Mouse (Mus musculus) G1E (cell line): ENCODE results near the gene Tmem101. TPM values are rescaled to one million over a fixed set of nuclear protein-coding genes. Genes with fewer than 3 reads are reported as not detected.

Experiments
- ATAC-seq: 2 replicates; pipeline ENCODE4 v1.8.0; 2016; ENCODE audit warnings: mild to moderate bottlenecking; ENCODE audit not compliant: insufficient number of reproducible peaks, poor library complexity, low FRiP score, severe bottlenecking; ENCODE audit errors: extremely low read depth
- DNase-seq: peaks from one replicate; pipeline ENCODE4 v3.0.0; 2012; ENCODE audit warnings: low spot score
- H3K27me3 ChIP-seq: 2 replicates; pipeline ENCODE4 v1.6.1; 2012; ENCODE audit warnings: mild to moderate bottlenecking, low read length, inconsistent platforms; ENCODE audit not compliant: insufficient read depth
- H3K36me3 ChIP-seq: replicated peaks from 2 replicates; pipeline ENCODE3; 2012; ENCODE audit warnings: mild to moderate bottlenecking, inconsistent platforms
- H3K4me1 ChIP-seq: 2 replicates; pipeline ENCODE4 v1.6.1; 2012; ENCODE audit warnings: low read depth, low read length, inconsistent platforms, mixed read lengths; ENCODE audit not compliant: insufficient read depth
- H3K4me3 ChIP-seq: 2 replicates; pipeline ENCODE4 v1.5.1; 2012; ENCODE audit warnings: low read depth, mild to moderate bottlenecking, inconsistent platforms, low read length, moderate library complexity, mixed read lengths
- H3K9me3 ChIP-seq: replicated peaks from 2 replicates; pipeline ENCODE4 v1.6.1; 2012; ENCODE audit warnings: inconsistent platforms
- CTCF ChIP-seq: IDR thresholded peaks from 2 replicates; pipeline ENCODE4 v1.5.1; 2012; ENCODE audit warnings: low read depth, low read length, inconsistent platforms, mixed read lengths
- GATA1 ChIP-seq: IDR thresholded peaks from 2 replicates; pipeline ENCODE4 v1.6.1; 2012; ENCODE audit warnings: borderline replicate concordance, low read length, inconsistent platforms, mixed read lengths
- GATA2 ChIP-seq: IDR thresholded peaks from 2 replicates; pipeline ENCODE4 v1.6.1; 2012; ENCODE audit warnings: low read depth, low read length, inconsistent platforms, borderline replicate concordance
- POLR2AphosphoS5 ChIP-seq: IDR thresholded peaks from 2 replicates; pipeline ENCODE4 v1.6.1; 2012; ENCODE audit warnings: low read depth, low read length, inconsistent platforms; ENCODE audit not compliant: insufficient replicate concordance
- TAL1 ChIP-seq: conservative IDR thresholded peaks from 2 replicates; pipeline ENCODE4 v1.6.1; 2012; ENCODE audit warnings: low read depth, low read length, inconsistent platforms, mixed read lengths
- polyA plus RNA-seq: library from polyadenylated mRNA; stranded (reverse); fragments of >175 nt; gene quantifications from 2 replicates; pipeline ENCODE4 v1.2.3, GENCODE M21; 2012
- total RNA-seq, 2 experiments: library from RNA; stranded (forward) in 1 of 2; stranded (reverse) in 1 of 2; fragments of 200-1000 nt in 1 of 2; fragments of >200 nt in 1 of 2; fragmentation: Nextera tagmentation in 1 of 2; gene quantifications; 2 replicates each; pipeline ENCODE4 v1.2.3; 2014 to 2017

Tmem101 gene
- total and polyA plus RNA-seq, 3 experiments, result 10.2 to 16.7 (median 14.3) TPM

- Histone ChIP-seq H3K4me1 (peaks cover 43% of the 10 kb centered on the region), H3K9me3 (no peaks in the 10 kb centered on the region), H3K36me3 (peaks cover 35% of the 10 kb centered on the region), H3K27me3 (no peaks in the 10 kb centered on the region), H3K4me3 (peak within 1 kb of the TSS; percentile 86)
- ATAC-seq (peak; percentile 55), DNase-seq (peak; percentile 90)
- TF ChIP-seq TAL1 (no peak), CTCF (no peak), POLR2AphosphoS5 (no peak), GATA2 (no peak), GATA1 (no peak)
Observed at GRCm38 (mm10) chr11:102184646-102185495, 28.7 kb upstream of the Tmem101 start, which contains the start of gene Lsm12. Gene Lsm12 (minus strand): TSS chr11:102185296.

- Histone ChIP-seq H3K36me3 (peaks cover 41% of the 10 kb centered on the region), H3K4me3 (peak overlapping the region; percentile 86), H3K9me3 (no peaks in the 10 kb centered on the region), H3K27me3 (no peaks in the 10 kb centered on the region), H3K4me1 (peaks cover 38% of the 10 kb centered on the region)
- DNase-seq, result no peak
- TF ChIP-seq GATA1 (no peak), GATA2 (no peak), TAL1 (no peak), CTCF (no peak), POLR2AphosphoS5 (no peak)
- no peak for ATAC-seq
Observed at GRCm38 (mm10) chr11:102184253-102184645, 28.0 kb upstream of the Tmem101 start.

GRCm38 (mm10) chr11:102179836-102180235, 23.6 kb upstream of the Tmem101 start:
- H3K36me3 ChIP-seq, result peaks cover 79% of the 10 kb centered on the region

GRCm38 (mm10) chr11:102168689-102169088, 12.5 kb upstream of the Tmem101 start:
- Histone ChIP-seq H3K4me1 (peaks cover 6% of the 10 kb centered on the region), H3K4me3 (no peak overlapping the region), H3K27me3 (no peaks in the 10 kb centered on the region), H3K36me3 (peaks cover 97% of the 10 kb centered on the region), H3K9me3 (no peaks in the 10 kb centered on the region)
- DNase-seq (no peak), ATAC-seq (no peak)
- TF ChIP-seq GATA1 (no peak), GATA2 (no peak), POLR2AphosphoS5 (no peak), CTCF (no peak), TAL1 (no peak)

More at GRCm38 (mm10) chr11:102179836-102180235, 23.6 kb upstream of the Tmem101 start:
- DNase-seq (no peak), ATAC-seq (no peak)
- H3K4me3 ChIP-seq, result no peak overlapping the region
- no peaks in the 10 kb centered on the region for H3K27me3 ChIP-seq
- H3K4me1 ChIP-seq, result peaks cover 22% of the 10 kb centered on the region
- TF ChIP-seq GATA1 (no peak), GATA2 (no peak), TAL1 (no peak), POLR2AphosphoS5 (no peak), CTCF (no peak)
- no peaks in the 10 kb centered on the region for H3K9me3 ChIP-seq

- ATAC-seq (no peak), DNase-seq (no peak)
- no peaks in the 10 kb centered on the region for H3K27me3 ChIP-seq
- H3K4me3 ChIP-seq, result no peak overlapping the region
- H3K9me3 ChIP-seq, result no peaks in the 10 kb centered on the region
- H3K36me3 ChIP-seq, result peaks cover 97% of the 10 kb centered on the region
- no peak for TF ChIP-seq GATA2
- no peak for TF ChIP-seq POLR2AphosphoS5
- TF ChIP-seq TAL1, result no peak
- no peak for TF ChIP-seq CTCF
- no peak for TF ChIP-seq GATA1
- H3K4me1 ChIP-seq, result peaks cover 4% of the 10 kb centered on the region
Observed at GRCm38 (mm10) chr11:102167539-102167938, 11.3 kb upstream of the Tmem101 start.

- Histone ChIP-seq H3K4me1 (peaks cover 4% of the 10 kb centered on the region), H3K36me3 (peaks cover 96% of the 10 kb centered on the region)
- TF ChIP-seq GATA2, result no peak
- TF ChIP-seq GATA1, result no peak
- no peak for TF ChIP-seq TAL1
- TF ChIP-seq POLR2AphosphoS5, result no peak
- no peak for TF ChIP-seq CTCF
Observed at GRCm38 (mm10) chr11:102165971-102166722, 9.9 kb upstream of the Tmem101 start.

More at GRCm38 (mm10) chr11:102165971-102166722, 9.9 kb upstream of the Tmem101 start:
- no peak overlapping the region for H3K4me3 ChIP-seq
- no peaks in the 10 kb centered on the region for H3K9me3 ChIP-seq
- ATAC-seq (no peak), DNase-seq (no peak)
- H3K27me3 ChIP-seq, result no peaks in the 10 kb centered on the region
